Mouse (Mus musculus) hematopoietic stem cell, adult 5-6 weeks (primary cell): ENCODE results near the gene Pik3r1. TPM values are rescaled to one million over a fixed set of nuclear protein-coding genes. Genes with fewer than 3 reads are reported as not detected.

Experiments
- ATAC-seq, 2 experiments: fragments of 125-278 bp in 1 of 2; replicated peaks in 1 of 2; 2 replicates each; pipeline ENCODE4 v1.8.0; 2016 to 2017; ENCODE audit warnings: inconsistent platforms in 2 of 2, mild to moderate bottlenecking in 2 of 2, moderate number of reproducible peaks in 2 of 2, low read depth in 1 of 2, moderate TSS enrichment in 1 of 2; ENCODE audit not compliant: low FRiP score in 2 of 2, poor library complexity in 2 of 2, severe bottlenecking in 2 of 2, insufficient read depth in 1 of 2, low TSS enrichment in 1 of 2
- total RNA-seq: library from RNA; stranded (forward); fragments of 172-1452, 232-1000 nt; gene quantifications from 2 replicates; pipeline ENCODE4 v1.2.3, GENCODE M21; 2017

Pik3r1 gene
- total RNA-seq, 1 experiment from 2014 or later: 167 TPM

GRCm38 (mm10) chr13:101697461-101697860 lies 70.6 kb downstream of the Pik3r1 start:
- ATAC-seq: no peak

GRCm38 (mm10) chr13:101696827-101697226 lies 71.2 kb downstream of the Pik3r1 start:
- ATAC-seq: no peak

GRCm38 (mm10) chr13:101696316-101696715 lies 71.7 kb downstream of the Pik3r1 start:
- ATAC-seq: no peak

- 0 out of 4 replicates have a peak, but pooled peaks of 1 of the 2 experiments have one; percentile 14 for ATAC-seq
Observed at GRCm38 (mm10) chr13:101695876-101696275, 72.1 kb downstream of the Pik3r1 start.

- ATAC-seq: no peak
Observed at GRCm38 (mm10) chr13:101694496-101695251, 73.3 kb downstream of the Pik3r1 start.

GRCm38 (mm10) chr13:101693967-101694495 lies 74.0 kb downstream of the Pik3r1 start:
- ATAC-seq: peak; percentile 38 to 56

- ATAC-seq: no peak
Observed at GRCm38 (mm10) chr13:101692866-101693691, 74.9 kb downstream of the Pik3r1 start.

- peak; percentile 35 to 44; a peak in 3 of 4 replicates for ATAC-seq
Observed at GRCm38 (mm10) chr13:101692239-101692784, 75.7 kb downstream of the Pik3r1 start.

- no peak for ATAC-seq
Observed at GRCm38 (mm10) chr13:101691669-101692068, 76.3 kb downstream of the Pik3r1 start.

GRCm38 (mm10) chr13:101690911-101691655 lies 76.9 kb downstream of the Pik3r1 start:
- ATAC-seq: no peak

- ATAC-seq: no peak
Observed at GRCm38 (mm10) chr13:101690167-101690566, 77.8 kb downstream of the Pik3r1 start.

GRCm38 (mm10) chr13:101686256-101686655 lies 81.8 kb downstream of the Pik3r1 start:
- ATAC-seq: no peak

GRCm38 (mm10) chr13:101684706-101685105 lies 83.3 kb downstream of the Pik3r1 start:
- no peak for ATAC-seq

- ATAC-seq: no peak
Observed at GRCm38 (mm10) chr13:101682378-101682777, 85.6 kb downstream of the Pik3r1 start.

GRCm38 (mm10) chr13:101680083-101680482 lies 87.9 kb downstream of the Pik3r1 start:
- ATAC-seq: peak in 1 of 2 experiments; percentile 50; a peak in 1 of 4 replicates

- no peak for ATAC-seq
Observed at GRCm38 (mm10) chr13:101678984-101679383, 89.0 kb downstream of the Pik3r1 start.

- ATAC-seq: no peak
Observed at GRCm38 (mm10) chr13:101678036-101678435, 90.0 kb downstream of the Pik3r1 start.
